Mouse (Mus musculus) lung, adult 2 months (tissue): ENCODE measurements around the gene Trim17. TPM values are rescaled to one million over a fixed set of nuclear protein-coding genes. Genes with fewer than 3 reads are reported as not detected.
A peak's percentile ranks its signal among the peaks of the same experiment; 100 is the strongest.

Source experiments
- DNase-seq: peaks from one replicate; pipeline ENCODE4 v3.0.0; 2022
- H3K4me1 ChIP-seq: fragments of 200-500 bp; 2 replicates; pipeline ENCODE4 v1.6.1; 2011; ENCODE audit warnings: low read length; ENCODE audit not compliant: control insufficient read depth, insufficient read depth
- H3K4me3 ChIP-seq: fragments of 200-500 bp; replicated peaks from 2 replicates; pipeline ENCODE3; 2011; ENCODE audit warnings: low read depth, mild to moderate bottlenecking, control low read depth, low read length; ENCODE audit errors: extremely low read depth
- CTCF ChIP-seq: fragments of 200-500 bp; IDR thresholded peaks from 2 replicates; pipeline ENCODE4 v1.5.1; 2011; ENCODE audit warnings: mild to moderate bottlenecking, low read length, control low read depth; ENCODE audit not compliant: insufficient read depth
- POLR2A ChIP-seq: fragments of 200-500 bp; IDR thresholded peaks from 2 replicates; pipeline ENCODE4 v1.6.1; 2011; ENCODE audit warnings: low read depth, mild to moderate bottlenecking, control low read depth, low read length, borderline replicate concordance; ENCODE audit errors: extremely low read depth
- whole genome bisulfite sequencing: fragments of 180-500 bp; shearing (Covaris S2); methylation state at CpG from one replicate; pipeline ENCODE4 v1.1.7; 2018; 5-methylcytosine and 5-hydroxymethylcytosine counted together
- polyA plus RNA-seq: library from polyadenylated mRNA; depleted of rRNA; stranded (reverse); fragments of >200 nt; gene quantifications from 2 replicates; pipeline ENCODE4 v1.2.3, GENCODE M21; 2012; rRNA removed

The Trim17 gene
- 0.97 and 1.1 TPM in 2 replicates for polyA plus RNA-seq

DNA sequence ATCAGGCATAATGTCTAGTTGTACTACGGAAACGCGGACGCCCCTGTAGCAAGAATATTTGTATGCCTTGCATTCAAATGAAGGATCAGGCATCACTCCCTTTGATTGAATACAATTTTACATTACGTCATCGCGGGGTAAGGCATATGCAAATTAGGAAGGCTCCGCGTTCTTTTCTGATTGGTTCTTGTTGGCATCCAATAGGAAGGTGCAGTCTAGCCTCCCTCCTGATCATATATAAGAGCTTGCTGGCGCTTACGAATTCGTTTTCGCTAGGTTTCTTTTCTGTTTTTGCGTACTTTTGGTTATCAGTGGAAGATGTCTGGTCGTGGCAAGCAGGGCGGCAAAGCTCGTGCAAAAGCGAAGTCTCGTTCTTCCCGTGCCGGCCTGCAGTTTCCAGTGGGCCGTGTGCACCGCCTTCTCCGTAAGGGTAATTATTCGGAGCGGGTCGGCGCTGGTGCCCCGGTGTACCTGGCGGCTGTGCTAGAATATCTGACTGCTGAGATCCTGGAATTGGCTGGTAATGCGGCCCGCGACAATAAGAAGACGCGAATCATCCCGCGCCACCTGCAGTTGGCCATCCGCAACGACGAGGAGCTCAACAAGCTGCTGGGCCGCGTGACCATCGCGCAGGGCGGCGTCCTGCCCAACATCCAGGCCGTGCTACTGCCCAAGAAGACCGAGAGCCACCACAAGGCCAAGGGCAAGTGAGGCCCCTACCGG, at the start of gene Trim17, which contains the start of gene Hist3h2a:
Gene Trim17, plus strand, starts transcription at position 266 of the 723 bp plus-strand sequence.
Gene Hist3h2a, plus strand, starts transcription at position 266 of the 723 bp plus-strand sequence.
- WGBS, result under 1% methylated on average over 49 of the region's 49 CpGs
- peak; percentile 80 for DNase-seq
- Histone ChIP-seq H3K4me3 (peak within 1 kb of the TSS; percentile 90), H3K4me1 (peaks cover 4% of the 10 kb centered on the region)
- TF ChIP-seq POLR2A, result peak; percentile 86
- peak; percentile 44; the same call in 1 of the 2 replicates for TF ChIP-seq CTCF

DNA sequence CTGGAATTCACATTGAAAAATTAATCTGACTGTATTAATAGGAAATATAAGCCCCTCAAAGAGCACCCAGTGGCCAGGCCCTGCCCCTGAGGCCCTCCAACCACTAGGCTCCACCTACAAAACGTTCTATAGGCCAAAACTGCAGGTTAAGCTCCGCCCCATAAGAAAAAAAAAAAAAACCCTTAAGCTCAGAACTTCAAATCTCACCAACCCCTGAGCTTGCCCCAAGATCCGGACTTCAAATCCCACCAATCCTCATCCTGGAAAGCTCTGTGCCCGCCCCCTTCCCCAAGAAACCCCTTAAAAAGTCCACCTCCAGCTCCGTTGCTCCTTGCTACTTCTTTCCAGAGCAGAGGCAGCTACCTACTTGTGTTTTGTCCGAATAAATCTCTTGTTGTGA, 49.6 kb upstream of the Trim17 start:
- WGBS, result 53% methylated on average over 6 of the region's 6 CpGs
- DNase-seq, result no peak
- TF ChIP-seq POLR2A, result no peak
- TF ChIP-seq CTCF, result no peak
- Histone ChIP-seq H3K4me3 (no peak overlapping the region), H3K4me1 (peaks cover 3% of the 10 kb centered on the region)

DNA sequence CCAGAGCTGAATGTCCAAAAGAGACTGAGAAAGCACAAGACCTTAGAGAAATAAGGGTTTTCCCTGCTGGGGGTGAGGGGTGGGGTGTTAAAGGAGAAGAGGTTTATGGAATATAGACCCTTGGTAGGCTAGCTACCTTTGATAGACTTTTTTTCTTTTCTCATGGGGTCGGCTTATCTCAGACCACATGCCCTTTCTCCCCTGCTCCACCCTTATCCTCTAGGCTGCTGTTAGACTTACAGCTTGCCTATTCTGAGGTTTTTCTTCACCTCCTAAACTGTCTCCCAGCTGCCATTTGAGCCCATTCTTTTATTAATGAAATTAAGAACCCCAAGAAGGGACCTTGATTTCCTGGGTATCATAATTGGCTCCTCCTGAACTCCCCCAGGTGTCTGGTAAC, 40.7 kb upstream of the Trim17 start:
- no peak for TF ChIP-seq CTCF
- no peak for TF ChIP-seq POLR2A
- Histone ChIP-seq H3K4me1 (peaks cover 3% of the 10 kb centered on the region), H3K4me3 (no peak overlapping the region)
- no peak for DNase-seq
- 76% methylated on average over 1 of the region's 1 CpGs for WGBS

DNA sequence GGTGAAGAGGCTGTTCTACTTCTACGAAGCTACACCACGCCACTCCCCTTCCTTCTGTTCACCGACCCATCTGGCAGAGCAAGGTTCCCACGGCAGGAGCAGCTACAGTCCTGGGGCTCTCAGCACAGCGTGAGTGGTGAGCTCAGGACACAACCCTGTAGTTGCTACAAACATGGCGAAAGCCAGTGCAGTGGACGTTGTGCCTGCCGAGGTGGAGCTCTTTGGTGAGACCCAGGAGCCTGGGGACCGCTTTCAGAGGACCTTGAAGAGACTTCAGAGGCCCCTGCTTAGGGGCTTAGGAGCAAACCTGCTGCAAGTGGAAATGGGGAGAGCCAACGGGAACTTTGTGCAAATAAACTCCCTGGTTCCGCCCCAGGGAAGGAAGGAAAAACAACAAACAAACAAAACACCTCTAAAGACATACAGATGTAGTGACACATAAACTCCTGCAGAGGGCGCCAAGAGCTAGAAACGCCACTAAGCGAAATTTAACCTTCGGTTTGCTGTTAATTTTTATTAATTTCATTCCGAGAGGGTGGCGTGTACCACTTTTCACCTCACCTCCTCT, 39.9 kb upstream of the Trim17 start:
- 5% methylated on average over 17 of the region's 17 CpGs for WGBS
- Histone ChIP-seq H3K4me1 (peaks cover 3% of the 10 kb centered on the region), H3K4me3 (peak overlapping the region; percentile 78)
- DNase-seq, result peak; percentile 37
- no peak for TF ChIP-seq POLR2A
- TF ChIP-seq CTCF, result no peak

DNA sequence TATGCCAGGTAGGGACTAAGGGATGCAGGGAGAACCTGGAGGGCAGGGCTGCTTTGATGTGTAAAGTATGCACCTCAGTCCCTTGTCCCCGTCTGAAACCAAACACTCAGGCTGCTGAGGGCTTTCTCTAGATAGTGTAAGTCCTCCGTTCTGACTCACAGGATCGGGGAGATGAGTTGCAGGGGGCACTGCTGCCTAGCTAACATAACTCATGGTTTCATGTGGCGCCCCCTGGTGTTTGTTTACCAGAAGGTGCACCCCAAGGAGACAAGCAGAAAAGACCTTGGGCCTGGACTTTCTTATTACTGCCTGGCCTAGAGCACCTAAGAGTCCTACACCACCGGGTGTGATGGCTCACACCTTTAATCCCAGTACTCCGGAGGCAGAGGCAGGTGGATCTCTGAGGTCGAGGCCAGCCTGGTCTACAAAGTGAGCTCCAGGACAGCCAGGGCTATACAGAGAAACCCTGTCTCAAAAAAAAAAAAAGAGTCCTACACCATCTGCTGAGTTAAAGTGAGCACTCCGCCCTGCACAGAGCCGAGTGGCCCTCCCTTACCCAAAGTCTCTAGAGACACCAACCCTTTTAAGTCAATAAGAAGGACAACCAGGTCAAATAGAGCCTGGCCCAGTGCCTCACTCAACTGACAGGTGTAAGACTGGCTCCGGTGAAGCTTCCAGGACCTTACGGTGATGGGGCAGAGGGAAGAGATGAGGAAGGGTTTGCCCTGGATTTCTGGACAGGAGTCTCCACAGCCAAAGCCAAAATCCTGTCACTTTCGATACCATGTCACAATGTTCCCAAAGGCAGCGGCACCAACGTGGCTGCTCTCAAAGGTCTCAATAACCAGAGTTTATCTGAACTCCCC, 37.4 kb upstream of the Trim17 start:
- no peak overlapping the region for H3K4me3 ChIP-seq
- 48% methylated on average over 14 of the region's 14 CpGs for WGBS
- peak; percentile 41 for DNase-seq
- peaks cover 3% of the 10 kb centered on the region for H3K4me1 ChIP-seq
- TF ChIP-seq CTCF (peak; percentile 58), POLR2A (no peak)

DNA sequence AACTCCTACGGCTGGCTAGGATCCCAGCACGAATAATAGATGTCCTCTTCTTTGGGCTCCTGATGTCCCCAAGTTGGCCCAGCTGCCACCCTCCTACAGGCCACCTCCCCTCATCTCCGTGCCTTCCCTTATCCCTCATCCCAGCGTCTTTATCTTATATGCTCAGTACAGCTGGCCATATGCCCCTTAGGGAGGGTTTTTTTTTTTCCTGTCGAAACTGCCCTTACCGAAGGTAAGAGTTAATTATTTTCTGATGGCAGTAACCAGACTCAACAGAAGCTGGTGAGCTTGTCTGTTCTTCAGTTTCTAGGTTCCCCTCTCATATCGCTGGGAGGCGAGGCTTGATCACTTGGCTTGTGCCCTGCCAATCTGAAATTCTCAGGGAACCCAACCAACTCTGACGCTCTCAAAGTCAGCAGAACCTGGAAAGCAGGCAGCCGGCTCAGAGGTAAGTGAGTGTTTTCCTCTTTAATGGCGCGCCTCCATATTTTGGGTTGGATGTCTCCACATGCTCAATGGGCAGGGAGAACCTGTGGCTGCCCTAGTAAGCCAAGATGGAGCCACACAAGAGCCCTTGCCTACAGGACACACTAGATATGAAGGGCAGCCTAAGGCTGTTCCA, 36.6 kb upstream of the Trim17 start, which contains the start of gene Btnl10:
Gene Btnl10, plus strand, starts transcription at position 164 of the 622 bp plus-strand sequence.
- no peak within 1 kb of the TSS for H3K4me3 ChIP-seq
- TF ChIP-seq CTCF (no peak), POLR2A (no peak)
- DNase-seq, result no peak
- WGBS, result 78% methylated on average over 12 of the region's 12 CpGs
- peaks cover 3% of the 10 kb centered on the region for H3K4me1 ChIP-seq

DNA sequence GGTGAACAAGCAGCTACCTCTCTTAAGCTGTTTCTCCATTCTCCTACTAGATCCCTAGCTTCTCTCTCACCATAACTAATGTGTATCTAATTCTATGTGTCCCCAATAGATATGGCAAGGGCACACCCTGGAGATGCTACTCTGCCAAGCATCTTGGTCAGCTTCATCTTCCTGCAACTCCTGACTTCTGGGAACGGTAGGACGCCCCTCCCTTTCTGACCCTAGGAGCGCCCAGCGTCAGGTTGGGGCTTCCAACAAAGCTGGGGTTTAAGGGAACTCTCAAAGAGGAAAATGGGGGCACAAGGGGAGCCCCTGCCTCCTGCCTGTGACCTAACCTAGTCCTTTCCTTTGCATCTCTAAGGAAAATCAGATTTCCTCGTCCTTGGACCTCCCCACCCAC, 35.7 kb upstream of the Trim17 start:
- DNase-seq, result no peak
- WGBS, result 76% methylated on average over 5 of the region's 5 CpGs
- no peak for TF ChIP-seq CTCF
- TF ChIP-seq POLR2A, result no peak
- H3K4me3 ChIP-seq, result no peak overlapping the region
- H3K4me1 ChIP-seq, result peaks cover 3% of the 10 kb centered on the region

DNA sequence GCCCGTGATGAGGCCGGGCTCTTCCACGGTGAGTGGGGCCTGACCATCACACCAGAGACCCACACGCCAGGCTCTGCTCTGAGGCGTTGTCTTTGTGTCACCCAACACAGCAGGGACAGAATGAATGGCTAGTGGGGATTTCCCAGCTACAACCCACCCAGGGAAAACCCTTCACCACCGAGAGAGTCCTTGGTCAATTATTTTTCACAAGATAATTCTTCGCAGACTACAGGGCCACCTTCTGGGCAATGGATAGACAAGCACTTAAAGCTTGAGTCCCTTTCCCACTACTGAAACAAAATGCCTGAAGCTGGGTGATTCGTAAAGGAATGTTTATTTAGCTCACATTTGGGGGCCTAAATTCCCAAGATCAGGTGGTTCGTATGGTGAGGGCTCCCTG, 32.1 kb upstream of the Trim17 start:
- TF ChIP-seq CTCF (no peak), POLR2A (no peak)
- H3K4me1 ChIP-seq, result no peaks in the 10 kb centered on the region
- DNase-seq, result no peak
- WGBS, result 75% methylated on average over 9 of the region's 9 CpGs
- no peak overlapping the region for H3K4me3 ChIP-seq

DNA sequence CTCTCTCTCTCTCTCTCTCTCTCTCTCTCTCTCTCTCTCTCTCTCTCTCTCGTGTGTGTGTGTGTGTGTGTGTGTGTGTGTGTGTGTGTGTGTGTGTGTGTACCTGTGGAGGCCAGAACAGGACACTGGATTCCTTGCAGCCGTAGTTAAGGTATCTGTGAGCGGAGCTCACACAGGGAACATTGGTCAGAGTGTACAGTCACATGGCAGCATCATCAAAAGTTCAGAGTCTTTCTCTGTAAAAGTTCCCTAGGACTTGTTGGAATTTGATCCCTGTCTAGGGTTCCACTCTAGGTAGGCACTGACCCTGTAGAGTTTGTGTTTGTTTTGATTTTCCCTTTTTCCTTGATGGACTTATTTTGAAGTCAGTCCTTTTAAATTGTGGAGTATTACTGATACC, 27.8 kb upstream of the Trim17 start:
- no peak for TF ChIP-seq POLR2A
- no peak for TF ChIP-seq CTCF
- no peak for DNase-seq
- WGBS, result 85% methylated on average over 2 of the region's 3 CpGs
- Histone ChIP-seq H3K4me3 (no peak overlapping the region), H3K4me1 (no peaks in the 10 kb centered on the region)

DNA sequence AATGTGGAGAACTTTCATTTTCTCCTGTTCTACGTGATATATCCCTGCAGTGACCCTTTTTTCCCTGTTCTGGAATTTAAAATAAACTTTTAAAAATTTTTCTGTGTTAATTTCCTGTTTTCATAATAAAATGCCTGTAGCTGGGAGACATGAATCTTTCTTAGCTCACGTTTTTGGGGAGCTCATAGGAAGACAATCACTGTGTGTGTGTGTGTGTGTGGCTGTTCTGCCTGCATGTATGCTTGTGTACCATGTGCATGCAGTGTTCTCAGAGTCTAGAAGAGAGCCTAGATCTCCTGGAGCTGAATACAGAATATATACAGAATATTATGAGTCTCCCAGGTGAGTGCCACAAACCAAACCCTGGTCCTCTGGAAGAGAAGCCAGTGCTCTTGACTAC, 27.4 kb upstream of the Trim17 start:
- Histone ChIP-seq H3K4me3 (no peak overlapping the region), H3K4me1 (no peaks in the 10 kb centered on the region)
- no peak for DNase-seq
- TF ChIP-seq POLR2A, result no peak
- no peak for TF ChIP-seq CTCF
- 43% methylated on average over 2 of the region's 2 CpGs for WGBS
